Mouse (Mus musculus) Muller cell, postnatal 12 days (primary cell): ENCODE data around the gene Tbl1x.

Experiments
- DNase-seq: peaks from one replicate; pipeline ENCODE4 v3.0.0-alpha.2; 2015; ENCODE audit errors: inconsistent ontology term

Gene Tbl1x

DNA sequence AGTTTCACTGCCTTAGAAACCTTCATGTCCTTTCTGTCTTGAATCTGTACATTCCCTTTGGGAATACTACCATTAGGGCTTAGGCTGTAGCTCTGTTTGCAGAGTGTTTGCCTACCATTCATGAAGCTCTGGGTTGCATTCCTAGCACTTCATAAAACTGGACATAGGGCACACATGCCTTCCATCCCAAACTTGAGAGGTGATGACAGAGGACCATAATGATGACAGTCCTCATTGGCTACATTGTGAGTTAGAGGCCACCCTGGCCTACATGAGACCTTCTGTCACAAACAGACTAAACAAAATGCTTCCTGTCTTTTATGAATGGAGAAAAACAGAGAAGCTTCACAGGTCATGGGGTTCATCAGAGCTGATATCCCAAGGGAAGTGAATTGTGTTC lies 33.2 kb downstream of the Tbl1x start:
- no peak for DNase-seq

DNA sequence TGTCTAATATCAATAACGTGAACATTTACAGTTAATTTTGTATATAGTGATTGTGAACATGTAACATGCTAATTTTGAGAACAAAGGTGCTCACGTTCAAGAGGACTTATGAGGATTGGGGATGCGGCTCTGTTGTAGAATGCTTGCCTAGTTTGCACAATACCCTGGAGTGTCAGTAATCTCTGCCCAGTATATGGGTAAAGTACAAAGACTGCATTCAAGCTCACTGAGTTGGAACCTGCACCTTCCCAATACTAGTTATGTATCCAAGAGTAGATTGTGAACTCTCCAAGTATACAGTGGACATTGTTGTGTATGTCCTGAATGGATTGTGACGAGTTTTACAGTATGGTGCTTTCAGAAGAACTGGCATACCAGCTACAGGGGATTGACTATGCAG lies 33.7 kb downstream of the Tbl1x start:
- DNase-seq, result no peak

DNA sequence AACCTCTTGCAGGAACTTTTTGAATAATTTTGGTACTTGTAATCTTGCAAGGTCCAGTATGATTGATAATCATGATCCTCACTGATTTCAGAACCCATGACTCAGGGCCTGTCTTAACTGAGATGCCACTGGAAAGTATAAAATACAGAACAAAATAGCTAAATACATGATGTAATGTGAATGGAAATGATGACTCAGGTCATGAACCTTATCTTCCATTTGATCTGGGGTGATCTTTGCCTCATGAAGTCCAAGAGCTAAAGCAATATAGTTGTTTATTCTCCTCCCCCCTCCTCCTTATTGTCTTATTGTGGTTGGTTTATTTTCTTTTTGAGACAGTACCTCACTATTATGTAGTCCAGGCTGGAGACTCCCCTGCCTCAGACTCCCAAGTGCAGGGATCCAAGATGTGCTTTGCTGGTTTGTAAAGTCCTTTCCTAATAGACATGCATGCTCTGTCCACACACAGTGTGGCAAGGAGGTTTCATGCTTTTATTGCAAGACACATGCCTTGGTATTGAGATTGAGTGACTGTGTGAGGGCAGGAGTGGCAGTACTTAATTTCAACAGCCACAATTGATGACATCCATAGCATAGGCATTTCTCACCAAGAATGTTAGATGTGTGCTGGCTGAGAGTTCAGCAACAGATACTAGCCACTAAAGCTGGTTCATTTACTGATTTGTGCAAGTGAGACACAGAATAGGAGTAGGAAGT lies 34.7 kb downstream of the Tbl1x start:
- DNase-seq, result no peak

DNA sequence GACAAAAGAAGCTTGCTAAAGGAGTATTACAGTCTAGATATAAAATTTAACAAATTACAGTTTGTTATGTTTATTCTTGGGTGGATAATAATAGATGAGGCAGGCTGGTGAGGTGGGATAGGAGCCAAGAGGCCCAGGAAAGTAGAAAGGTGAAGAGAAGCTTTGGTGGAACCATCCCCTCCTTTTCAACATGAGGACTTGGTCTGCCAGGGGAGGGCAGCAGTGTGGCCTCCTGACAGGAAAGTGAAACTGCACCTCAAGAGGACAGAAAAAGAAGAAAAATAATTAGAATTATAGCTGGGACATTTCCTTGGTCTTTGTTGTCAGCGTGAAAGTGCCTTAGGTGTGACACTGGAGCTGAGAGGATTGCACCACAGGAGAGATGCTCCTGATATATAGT lies 35.6 kb downstream of the Tbl1x start:
- no peak for DNase-seq

DNA sequence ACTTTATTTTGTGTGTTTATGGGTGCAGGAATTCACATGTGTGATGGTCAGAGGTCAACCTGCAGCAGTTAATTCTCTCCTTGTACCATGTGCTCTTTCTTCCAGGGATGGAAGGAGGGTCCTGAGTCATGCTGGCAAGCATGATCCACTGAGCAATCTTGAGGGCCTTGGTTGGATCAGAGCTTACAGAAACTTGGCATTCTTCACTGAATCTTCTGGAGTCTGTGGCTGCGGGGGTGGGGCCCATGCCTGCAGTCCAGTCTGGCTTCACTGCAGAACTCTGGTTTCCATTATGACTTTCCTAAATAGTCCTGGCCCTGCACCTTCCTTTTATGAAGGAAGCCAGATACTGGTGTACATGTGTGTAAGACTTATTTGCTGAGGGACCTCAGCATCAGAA lies 38.1 kb downstream of the Tbl1x start:
- peak; percentile 35 for DNase-seq

DNA sequence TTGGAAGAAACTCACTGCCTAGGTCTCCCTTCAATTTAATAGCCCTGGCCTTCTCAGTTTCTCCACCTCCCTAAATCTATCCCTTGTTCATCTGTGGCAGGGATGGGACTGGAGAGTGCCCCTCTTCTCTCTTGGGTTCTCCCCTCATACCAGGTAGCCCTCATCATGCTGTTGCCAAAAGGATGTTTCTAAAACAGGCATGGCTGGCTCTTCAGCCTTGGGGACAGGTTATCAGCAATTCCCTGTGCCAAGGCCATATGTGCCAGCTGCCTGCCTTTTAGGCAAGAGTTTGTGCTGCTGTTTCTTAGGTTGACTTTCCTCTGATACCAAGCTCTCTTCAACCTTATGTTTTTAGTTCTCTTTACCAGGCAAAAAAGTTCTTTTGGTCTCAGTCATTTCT lies 39.6 kb downstream of the Tbl1x start:
- no peak for DNase-seq

DNA sequence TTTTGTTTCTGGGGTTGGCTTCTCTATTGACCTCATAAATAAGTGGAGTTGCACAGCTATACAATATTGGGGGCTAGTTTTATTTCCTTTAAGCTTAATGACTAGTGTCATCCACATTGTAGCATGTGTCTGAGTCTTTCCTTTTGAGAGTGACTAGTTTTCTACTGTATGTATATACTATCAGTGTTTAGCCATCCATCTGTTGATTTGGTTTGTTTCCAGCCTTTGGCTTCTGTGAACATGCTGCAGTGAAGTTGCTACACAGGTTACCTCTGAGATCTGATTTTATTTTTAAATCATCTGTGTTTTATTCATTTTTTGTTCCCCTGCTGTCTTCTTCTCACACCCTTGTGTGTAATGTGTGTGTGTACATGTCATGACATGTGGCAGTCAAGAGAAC lies 40.5 kb downstream of the Tbl1x start:
- DNase-seq, result no peak

DNA sequence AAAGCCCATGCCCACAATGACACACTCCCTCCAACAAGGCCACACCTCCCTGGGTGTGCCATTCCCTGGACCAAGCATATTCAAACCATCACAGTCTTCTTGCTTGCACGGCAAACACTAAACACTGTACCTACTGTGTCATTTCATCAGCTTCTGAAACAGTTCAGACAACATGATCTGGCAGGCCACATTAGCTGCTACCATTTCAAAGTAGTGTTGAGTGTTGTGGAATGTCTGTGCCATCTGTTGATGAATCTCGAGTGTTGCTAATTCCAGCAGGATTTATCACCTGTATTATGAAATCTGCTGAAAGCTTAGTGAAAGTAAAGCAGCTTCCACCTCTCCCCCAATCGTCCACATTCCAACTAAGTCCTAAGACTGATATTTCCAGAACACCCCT lies 41.3 kb downstream of the Tbl1x start:
- DNase-seq, result no peak

DNA sequence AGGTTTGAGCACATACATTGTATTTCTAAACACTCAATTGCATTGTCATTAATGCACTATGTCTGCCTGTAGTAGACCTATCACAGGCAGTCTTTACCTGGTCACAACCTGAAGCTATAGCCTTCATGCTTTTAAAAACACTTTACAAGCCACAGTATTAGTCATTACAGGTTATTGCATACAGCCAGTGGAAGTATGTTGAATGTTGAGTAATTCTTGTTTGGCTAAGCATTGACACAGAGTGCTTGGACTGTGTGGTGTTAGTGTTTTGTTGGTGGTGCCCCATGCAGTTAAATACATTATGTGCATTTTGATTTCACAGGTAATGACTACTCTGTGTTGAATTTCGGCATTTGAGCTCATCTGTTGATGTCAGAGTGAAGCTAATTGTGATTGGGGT lies 45.2 kb downstream of the Tbl1x start:
- DNase-seq, result no peak

DNA sequence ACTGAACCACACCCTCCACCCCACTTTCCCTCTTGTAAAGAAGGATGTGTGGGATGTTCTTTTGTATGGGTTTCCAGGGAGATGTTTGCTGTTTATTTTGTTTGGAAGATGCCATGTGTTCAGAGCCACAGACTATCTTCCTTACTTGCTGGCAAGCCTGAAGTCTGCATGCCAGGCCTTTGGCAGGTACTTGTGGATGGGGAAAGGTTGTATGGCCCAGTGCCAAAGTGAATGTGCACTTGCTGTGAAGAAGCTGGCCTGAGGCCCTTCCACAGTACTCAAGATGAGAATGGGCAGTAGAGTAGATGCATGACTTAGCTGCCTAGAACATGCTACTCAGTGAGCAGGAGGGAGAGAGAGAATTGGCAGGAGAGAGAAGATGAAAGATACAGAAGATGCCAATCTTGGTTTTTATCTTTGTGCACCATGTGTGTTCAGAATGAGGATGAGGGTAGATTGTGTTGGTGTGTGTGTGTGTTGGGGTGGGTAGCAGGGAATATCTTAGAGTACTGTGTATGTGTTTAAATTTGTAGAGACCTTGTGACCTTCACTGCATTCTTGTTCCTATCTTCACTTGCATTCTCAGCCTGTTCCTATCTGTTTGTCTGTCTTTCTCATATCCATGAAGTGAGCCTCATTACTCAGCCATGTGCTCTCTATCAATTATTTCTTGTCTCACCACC lies 48.5 kb downstream of the Tbl1x start:
- DNase-seq, result peak; percentile 54

DNA sequence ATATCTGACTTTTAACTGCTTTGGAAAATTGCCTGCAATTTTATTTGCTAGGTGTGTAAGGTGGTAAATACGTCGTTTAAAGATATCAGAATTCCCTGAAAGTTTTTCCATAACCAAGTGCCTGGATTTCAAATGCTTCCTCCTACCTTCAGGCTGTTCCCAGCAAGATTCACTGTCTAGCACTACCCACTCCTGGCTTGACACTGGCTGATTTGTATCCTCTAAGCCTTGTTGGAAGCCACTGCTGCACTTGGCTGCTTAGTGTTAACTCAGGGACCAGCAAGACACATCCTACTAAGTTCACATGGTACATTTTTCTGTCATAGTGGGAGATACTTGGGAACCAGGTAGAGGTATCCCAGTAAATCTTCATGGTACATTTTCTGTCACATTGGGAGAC lies 52.8 kb downstream of the Tbl1x start:
- DNase-seq, result no peak

DNA sequence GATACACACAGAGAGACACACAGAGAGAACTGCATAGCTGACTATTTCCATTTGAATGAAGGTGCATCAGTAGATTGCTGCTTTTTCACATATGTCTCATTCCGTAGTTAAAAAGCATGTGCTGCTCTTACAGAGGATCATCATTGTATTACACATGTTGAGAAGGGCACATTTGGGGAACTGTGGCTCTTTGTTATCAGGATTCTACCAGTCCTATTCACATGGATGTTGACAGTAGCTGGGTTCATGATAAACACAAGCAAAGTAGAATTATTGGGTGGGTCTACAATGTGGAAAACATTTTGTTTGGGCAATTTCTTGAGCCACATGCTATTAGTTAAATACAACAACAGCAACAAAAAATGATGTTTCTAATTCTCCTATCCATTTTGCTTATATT lies 55.9 kb downstream of the Tbl1x start:
- no peak for DNase-seq

DNA sequence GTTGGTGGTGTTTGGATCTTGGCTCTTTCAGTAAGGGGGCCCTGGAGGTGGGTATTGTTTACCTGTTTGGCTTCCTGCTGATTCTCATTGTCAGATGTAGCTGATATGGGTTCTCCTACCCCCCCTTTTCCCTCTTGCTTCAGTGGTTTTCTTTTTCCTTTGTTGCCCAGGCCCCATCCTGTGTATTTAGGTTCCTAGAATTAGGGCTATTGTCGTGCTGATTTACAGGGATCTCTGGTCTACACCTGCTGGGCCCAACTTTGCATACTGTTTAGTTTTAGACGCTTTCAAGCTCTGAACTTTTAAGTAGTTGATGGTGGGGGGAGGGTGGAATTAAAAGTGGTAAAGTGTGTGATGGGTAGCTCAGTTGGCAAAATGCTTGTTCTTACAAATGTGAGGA lies 57.2 kb downstream of the Tbl1x start:
- DNase-seq, result no peak

DNA sequence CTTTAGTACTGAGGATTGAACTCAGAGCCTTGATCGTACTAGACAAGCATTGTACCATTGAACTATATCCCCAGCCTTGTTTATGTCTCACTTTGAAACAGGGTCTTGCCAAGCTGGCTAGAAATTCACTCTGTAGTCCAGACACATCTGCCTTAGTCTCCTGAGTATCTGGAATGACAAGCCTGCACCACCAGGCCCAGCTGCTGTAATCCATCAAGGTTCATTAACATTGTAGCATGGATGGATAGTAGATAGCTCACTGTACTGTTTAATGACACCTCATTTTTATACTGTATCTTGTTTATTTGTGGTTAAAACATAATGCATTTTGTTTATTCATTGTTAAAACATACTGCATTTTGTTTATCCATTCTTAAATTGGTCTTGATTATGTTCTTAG lies 62.9 kb downstream of the Tbl1x start:
- DNase-seq, result no peak

DNA sequence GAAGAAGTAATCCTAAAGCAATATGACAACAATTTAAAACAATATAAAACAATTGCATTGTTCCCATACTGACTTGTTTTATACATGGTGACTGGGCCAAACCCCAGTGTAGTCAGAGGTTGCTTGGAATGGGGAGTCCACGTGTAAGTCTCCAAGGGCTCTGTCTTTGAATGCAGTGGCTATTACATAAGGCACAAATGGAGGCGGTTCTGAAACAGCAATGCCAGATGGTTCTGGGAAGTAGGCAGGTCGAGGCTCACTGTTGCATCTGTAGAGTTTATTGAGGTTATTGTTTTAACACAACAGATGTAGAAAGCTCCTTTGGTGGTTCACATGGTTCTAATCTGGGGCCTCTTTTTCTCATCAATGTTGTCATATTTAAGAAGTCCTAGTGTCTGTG lies 66.3 kb downstream of the Tbl1x start:
- DNase-seq, result no peak

DNA sequence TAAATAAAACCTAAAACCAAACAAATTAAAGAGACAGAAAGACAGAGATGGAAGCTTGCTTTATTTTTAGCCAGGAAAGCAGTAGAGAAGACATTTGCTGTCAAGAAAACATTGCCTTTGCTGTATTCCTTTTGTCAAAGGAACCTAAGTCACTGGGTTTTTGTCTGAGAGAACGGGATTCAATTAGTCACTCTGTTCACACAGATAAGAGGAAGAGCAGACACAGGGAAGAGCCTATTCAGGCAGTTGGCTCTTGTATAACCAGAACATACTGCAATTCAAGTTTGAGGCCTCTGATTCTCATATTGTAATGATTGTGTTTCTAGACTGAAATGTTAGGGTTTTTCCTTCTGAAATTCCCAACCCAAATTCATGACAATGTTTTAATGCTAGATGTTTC lies 67.4 kb downstream of the Tbl1x start:
- no peak for DNase-seq

DNA sequence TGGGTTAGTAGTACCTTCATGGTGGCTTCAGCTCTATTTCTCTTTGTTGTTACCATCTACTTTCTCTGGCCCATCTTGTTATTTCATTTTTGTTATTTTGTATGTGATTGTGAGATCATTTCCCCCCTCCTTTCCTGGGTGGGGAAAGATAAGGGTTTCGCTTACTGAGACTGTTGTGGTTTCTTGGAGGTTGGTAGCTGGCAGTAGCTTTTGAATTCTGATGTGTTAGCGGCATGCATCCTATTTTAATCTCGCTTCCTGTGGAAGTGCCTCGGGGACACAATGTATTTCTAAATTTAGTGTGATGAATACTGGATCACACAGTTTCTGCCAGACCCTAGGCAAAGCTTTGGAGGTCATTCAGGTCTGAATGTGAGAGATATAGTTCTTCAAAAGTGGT lies 69.2 kb downstream of the Tbl1x start:
- no peak for DNase-seq

DNA sequence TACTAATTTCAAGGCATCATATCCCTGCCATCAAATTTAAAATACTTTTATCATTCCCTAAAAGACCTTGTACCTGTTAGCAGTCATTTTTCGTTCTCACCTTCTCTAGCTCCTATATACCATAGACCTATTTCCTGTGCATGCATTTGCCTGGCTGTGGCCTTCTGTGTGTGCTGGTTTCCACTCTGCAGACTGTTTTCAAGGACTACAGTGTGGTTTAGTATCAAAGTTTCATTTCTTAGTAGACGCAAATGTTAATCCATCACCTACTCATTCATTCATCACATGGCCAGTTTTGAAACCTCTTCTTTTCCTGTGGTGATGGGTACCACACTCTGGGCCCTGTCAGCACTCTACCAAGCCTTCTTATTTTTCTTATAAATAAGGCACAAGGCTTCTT lies 75.2 kb downstream of the Tbl1x start:
- no peak for DNase-seq

DNA sequence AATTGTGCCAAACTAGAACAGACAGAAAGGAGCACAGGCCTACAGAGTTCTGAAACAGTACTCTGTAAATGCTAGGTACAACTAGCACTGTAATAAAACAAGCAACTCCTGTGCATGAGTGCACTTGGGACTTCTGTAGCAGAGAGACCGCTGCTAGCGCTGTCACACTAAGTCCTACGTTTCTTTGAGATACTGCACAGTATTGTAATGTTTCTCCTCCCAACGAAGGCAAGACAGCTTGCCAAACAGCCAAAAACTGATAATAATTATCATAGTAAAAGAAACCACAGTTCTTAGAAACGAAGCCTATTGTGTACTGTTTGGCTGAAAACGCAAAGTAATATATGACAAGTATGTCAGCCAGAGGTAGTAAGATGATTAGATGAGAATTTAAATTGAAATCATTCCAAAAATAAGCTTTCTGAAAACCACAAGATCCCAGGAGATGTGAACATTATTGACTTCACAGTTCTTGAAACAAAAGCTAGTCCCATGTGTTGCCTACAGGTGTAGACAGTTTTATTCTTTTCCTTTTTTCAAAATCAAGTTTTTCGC lies 83.9 kb downstream of the Tbl1x start:
- no peak for DNase-seq

DNA sequence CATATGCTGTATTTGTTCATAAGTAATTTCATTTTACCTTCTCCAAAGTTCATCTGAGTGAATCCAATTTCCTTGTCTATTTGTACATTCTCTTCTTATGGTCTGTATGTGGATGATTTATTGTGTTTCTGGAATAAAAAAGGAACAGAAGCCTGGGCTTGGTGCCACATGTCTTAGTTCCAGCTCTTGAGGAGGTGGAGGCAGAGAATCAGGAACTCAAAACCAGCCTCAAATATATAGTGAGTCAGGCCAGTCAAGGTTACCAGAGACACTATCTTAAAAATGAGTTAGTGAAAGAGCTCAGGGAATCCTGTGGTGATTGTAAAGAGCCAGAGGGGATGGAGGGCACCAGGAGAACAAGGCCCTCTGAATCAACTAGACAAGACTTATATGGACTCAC lies 86.9 kb downstream of the Tbl1x start:
- DNase-seq, result no peak

DNA sequence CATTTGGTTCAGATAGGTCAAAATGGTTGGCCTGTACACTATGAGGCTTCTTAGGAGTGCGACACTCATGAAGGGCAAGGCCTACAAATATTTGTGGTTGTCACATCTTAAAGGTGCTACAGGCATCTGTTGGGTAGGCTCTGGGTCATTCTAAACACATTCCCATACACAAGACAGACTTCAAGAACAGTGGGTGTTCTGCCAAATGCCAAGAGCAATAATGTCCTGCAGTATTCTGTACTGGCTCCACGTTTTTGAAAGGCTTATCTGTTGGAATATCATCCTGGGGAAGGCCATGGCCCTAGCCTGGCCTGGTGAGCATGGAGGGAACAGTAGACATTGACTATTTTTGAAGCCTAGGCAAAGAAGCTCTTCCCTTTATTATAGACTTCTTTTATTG lies 87.9 kb downstream of the Tbl1x start:
- DNase-seq, result no peak

DNA sequence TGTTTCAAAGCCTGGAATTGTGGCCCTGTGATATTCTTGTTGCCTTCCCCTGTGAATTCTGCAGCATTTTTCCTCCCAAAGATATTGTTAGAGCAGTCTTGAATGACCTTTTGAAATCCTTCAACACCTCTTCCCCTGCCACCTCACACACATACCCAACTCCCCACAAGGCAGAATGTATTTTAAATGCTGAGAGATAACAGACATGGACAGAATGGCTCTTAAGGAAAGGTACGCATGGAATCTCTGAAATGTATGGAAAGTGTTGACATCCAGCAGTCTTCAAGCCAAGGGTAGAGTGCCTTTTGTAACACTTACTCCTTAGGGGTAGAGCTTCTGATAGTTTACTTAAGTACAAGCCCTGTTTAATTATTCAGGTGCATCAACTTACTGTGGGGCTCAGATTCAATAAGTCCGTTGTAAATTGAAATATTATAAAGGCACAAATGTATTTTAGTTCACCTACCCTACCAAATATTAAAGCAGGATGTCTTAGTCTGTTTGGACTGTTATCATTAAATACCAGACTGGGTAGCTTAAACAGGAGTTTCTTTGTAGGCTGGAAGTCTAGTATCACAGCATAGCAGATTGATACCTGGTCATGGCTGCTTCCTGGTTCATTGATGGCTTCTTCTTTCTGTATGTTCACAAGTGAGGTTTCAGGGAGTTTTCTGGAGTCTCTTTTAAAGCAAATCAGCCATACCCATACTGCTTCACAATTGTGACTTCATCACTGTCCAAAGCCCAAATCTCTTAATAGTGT lies 92.9 kb downstream of the Tbl1x start:
- no peak for DNase-seq

DNA sequence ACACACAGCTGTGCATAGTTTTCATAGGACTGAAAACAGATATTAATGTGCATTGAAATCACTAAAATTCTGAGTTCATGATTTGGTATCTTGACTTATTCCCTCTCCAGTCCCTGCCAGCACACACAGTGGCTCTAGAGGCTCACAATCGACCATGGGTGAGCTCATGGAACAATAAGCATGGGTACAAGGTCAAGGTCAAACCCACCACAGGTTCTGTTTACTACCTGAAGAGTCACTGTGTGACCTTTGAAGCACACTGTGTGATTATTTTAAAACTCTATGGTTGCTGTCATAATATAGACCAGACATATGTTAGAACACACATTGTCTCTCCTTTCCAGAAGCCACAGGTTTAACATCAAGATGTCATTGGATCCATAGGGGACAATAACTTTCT lies 96.7 kb downstream of the Tbl1x start:
- DNase-seq, result no peak
